In the genomic region with DNA sequence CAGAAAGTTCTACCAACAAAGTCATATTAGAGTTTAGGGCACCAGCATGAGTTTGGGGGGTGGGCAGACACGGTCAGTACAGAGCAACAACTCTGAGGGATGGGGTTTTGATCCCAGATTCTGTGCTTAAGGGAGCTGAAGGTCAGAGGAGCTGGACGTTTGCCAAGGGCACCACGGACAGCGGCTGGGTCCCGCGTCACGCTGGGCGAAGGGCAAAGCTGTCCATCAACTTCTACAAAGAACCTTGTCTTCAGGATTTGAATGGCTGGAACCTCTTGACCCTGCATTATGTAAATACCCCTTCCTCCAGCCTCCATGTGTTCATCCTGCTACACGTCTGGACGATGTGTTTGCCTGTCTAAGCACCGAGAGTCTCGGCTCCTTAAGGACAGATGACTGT, we compare ENCODE assay signal across 10 mouse cellular contexts. TPM values are rescaled to one million over a fixed set of nuclear protein-coding genes. Genes with fewer than 3 reads are reported as not detected.
DNase-seq lines count a peak whose midpoint lies in the region; ATAC-seq and TF ChIP-seq lines count a peak whose summit lies in the region.
"Had no signal": no experiment of that assay in that cellular context is flagged by ENCODE, and none has a peak within 500 bp of the region (broad histone marks: within the 10 kb centered on the region; RNA-seq: fewer than 3 reads in every experiment).

No protein-coding gene starts in this region.

- H3K27me3 ChIP-seq in liver, postnatal 0 days (ENCODE audit: insufficient read depth, low read length) = no peaks in the 10 kb centered on the region
- no peaks in the 10 kb centered on the region for H3K27me3 ChIP-seq in liver, embryonic 11.5 days (replicated peaks; ENCODE audit: control insufficient read depth, insufficient read depth, low read length)

- H3K4me2 ChIP-seq in liver, postnatal 0 days (ENCODE audit: low read depth, low read length) = no peak overlapping the region
- no peak overlapping the region for H3K4me2 ChIP-seq in liver, embryonic 11.5 days
- H3K4me2 ChIP-seq: embryonic facial prominence, embryonic 15.5 days had no signal

- WGBS in liver, postnatal 0 days (ENCODE audit: insufficient replicate concordance) = 52% methylated on average over 12 of the region's 12 CpGs
- 60% methylated on average over 12 of the region's 12 CpGs for WGBS in liver, embryonic 11.5 days

- no peaks in the 10 kb centered on the region for H3K9me3 ChIP-seq in liver, postnatal 0 days (ENCODE audit: low read length)
- H3K9me3 ChIP-seq in liver, embryonic 11.5 days (ENCODE audit: control insufficient read depth, low read length) = no peaks in the 10 kb centered on the region
- H3K9me3 ChIP-seq: embryonic facial prominence, embryonic 15.5 days; midbrain, embryonic 10.5 days had no signal

- no peaks in the 10 kb centered on the region for H3K4me1 ChIP-seq in liver, postnatal 0 days (ENCODE audit: insufficient read depth)
- H3K4me1 ChIP-seq in liver, embryonic 11.5 days (replicated peaks; ENCODE audit: control insufficient read depth, insufficient read depth, low read length) = no peaks in the 10 kb centered on the region

- no peak overlapping the region for H3K4me3 ChIP-seq in liver, postnatal 0 days (ENCODE audit: low read depth, low read length)
- H3K4me3 ChIP-seq in liver, embryonic 11.5 days (ENCODE audit: low read depth, low read length) = no peak overlapping the region
- H3K4me3 ChIP-seq: embryonic facial prominence, embryonic 15.5 days; midbrain, embryonic 10.5 days had no signal

- peak; percentile 42 for DNase-seq in liver, postnatal 0 days
- DNase-seq in liver, embryonic 11.5 days (ENCODE audit: low spot score) = no peak
- DNase-seq in adipocyte (ENCODE audit: low spot score) = peak; percentile 38
- peak; percentile 85 for DNase-seq in adrenal gland, postnatal 10 days
- DNase-seq in kidney, postnatal 14 days = peak; percentile 32
- no peak for DNase-seq in gastrocnemius, postnatal 10 days
- DNase-seq in right cerebral cortex, postnatal 10 days (ENCODE audit: low spot score in 2 of 2) = no peak
- DNase-seq: cerebellum, postnatal 10 days had no signal

- TF ChIP-seq CTCF in liver, postnatal 0 days (IDR thresholded peaks at IDR 0.05; ENCODE audit: low read depth) = no peak

- H3K9ac ChIP-seq in liver, postnatal 0 days (replicated peaks) = no peak overlapping the region
- H3K9ac ChIP-seq in liver, embryonic 11.5 days (ENCODE audit: low read depth, low read length) = no peak overlapping the region
- H3K9ac ChIP-seq: embryonic facial prominence, embryonic 15.5 days had no signal

- no peaks in the 10 kb centered on the region for H3K36me3 ChIP-seq in liver, postnatal 0 days (replicated peaks; ENCODE audit: insufficient read depth, low read length)
- H3K36me3 ChIP-seq in liver, embryonic 11.5 days (ENCODE audit: control insufficient read depth, insufficient read depth, low read length) = no peaks in the 10 kb centered on the region
- H3K36me3 ChIP-seq: embryonic facial prominence, embryonic 15.5 days; midbrain, embryonic 10.5 days had no signal

- H3K27ac ChIP-seq in liver, postnatal 0 days (ENCODE audit: low read depth) = no peak overlapping the region
- H3K27ac ChIP-seq in liver, embryonic 11.5 days (ENCODE audit: low read depth, low read length) = no peak overlapping the region
- H3K27ac ChIP-seq: embryonic facial prominence, embryonic 15.5 days; midbrain, embryonic 10.5 days had no signal

- TF ChIP-seq EP300 in liver, postnatal 0 days (IDR thresholded peaks at IDR 0.05; ENCODE audit: low read depth) = no peak

- no peak for ATAC-seq in liver, postnatal 0 days
- ATAC-seq in liver, embryonic 11.5 days (replicated peaks; ENCODE audit: low FRiP score) = no peak

RNA-seq across cellular contexts. Expression of gene Cfap298, which starts 35.4 kb away (rescaled TPM):
- 16.1 and 16.8 TPM in 2 replicates for polyA plus RNA-seq in liver, postnatal 0 days (2015; fragmentation: Nextera tagmentation; extraction: Ambion mirVana)
- polyA plus RNA-seq in liver, embryonic 11.5 days (2014; fragmentation: Nextera tagmentation; extraction: Ambion mirVana) = 62.5 and 72.1 TPM in 2 replicates
- 10 to 100 TPM; 30.6 to 31.6 TPM for total RNA-seq in adrenal gland, postnatal 10 days (2021)
- total RNA-seq in gastrocnemius, postnatal 10 days (2021) = 10 to 100 TPM; 23.8 to 27.0 TPM

Comparison
In these comparisons a context has a peak if more than half of its experiments do, and no peak if none do; other contexts are left out.
1. DNase-seq: peak in liver, postnatal 0 days (single experiment), adipocyte (single experiment), adrenal gland, postnatal 10 days (single experiment) and kidney, postnatal 14 days (single experiment); none in liver, embryonic 11.5 days (single experiment), gastrocnemius, postnatal 10 days (single experiment) and right cerebral cortex, postnatal 10 days (0 of 2).